Mouse (Mus musculus) testis, adult 2 months (tissue): ENCODE measurements at regions not wholly inside any gene's neighbourhood (a gene's known extent, or its start where the extent isn't known, plus 50 kb on each side); places are given as distances from the start of the nearest gene placed in this dataset.
"Not testable (repeated sequence)": the region's sequence is repeated elsewhere in the genome, so short reads cannot be mapped to it uniquely, and the experiment has no call there.

Experiments
- H3K27ac ChIP-seq: fragments of 200-500 bp; 2 replicates; pipeline ENCODE4 v1.5.1; 2012; ENCODE audit warnings: low read depth, low read length; ENCODE audit not compliant: control insufficient read depth, insufficient read depth
- H3K27me3 ChIP-seq: fragments of 200-500 bp; 2 replicates; pipeline ENCODE4 v1.6.1; 2012; ENCODE audit warnings: mild to moderate bottlenecking, low read length, moderate library complexity; ENCODE audit not compliant: control insufficient read depth, insufficient read depth
- H3K36me3 ChIP-seq: fragments of 200-500 bp; 2 replicates; pipeline ENCODE4 v1.6.1; 2012; ENCODE audit warnings: mild to moderate bottlenecking, low read length; ENCODE audit not compliant: control insufficient read depth, insufficient read depth
- H3K4me1 ChIP-seq: fragments of 200-500 bp; 2 replicates; pipeline ENCODE4 v1.6.1; 2012; ENCODE audit warnings: low read length; ENCODE audit not compliant: control insufficient read depth, insufficient read depth
- H3K4me3 ChIP-seq: fragments of 200-500 bp; 2 replicates; pipeline ENCODE4 v1.5.1; 2012; ENCODE audit warnings: low read depth, mild to moderate bottlenecking, low read length, moderate library complexity, mixed read lengths; ENCODE audit not compliant: control insufficient read depth
- CTCF ChIP-seq: fragments of 200-500 bp; IDR thresholded peaks from 2 replicates; pipeline ENCODE4 v1.5.1; 2012; ENCODE audit warnings: low read depth, mild to moderate bottlenecking, inconsistent platforms, low read length, moderate library complexity; ENCODE audit not compliant: control insufficient read depth, insufficient read depth, insufficient replicate concordance
- POLR2A ChIP-seq: fragments of 200-500 bp; IDR thresholded peaks from 2 replicates; pipeline ENCODE4 v1.6.1; 2012; ENCODE audit warnings: low read depth, mild to moderate bottlenecking, inconsistent platforms, low read length, moderate library complexity; ENCODE audit not compliant: control insufficient read depth

GRCm38 (mm10) chr7:92984701-92985682, 94.7 kb upstream of the Fam181b start:
- Histone ChIP-seq H3K27me3 (no peaks in the 10 kb centered on the region), H3K4me1 (no peaks in the 10 kb centered on the region), H3K4me3 (no peak overlapping the region), H3K36me3 (no peaks in the 10 kb centered on the region), H3K27ac (no peak overlapping the region)
- TF ChIP-seq CTCF (no peak), POLR2A (no peak)

- no peak overlapping the region for H3K27ac ChIP-seq
- H3K36me3 ChIP-seq: no peaks in the 10 kb centered on the region
- TF ChIP-seq POLR2A (no peak), CTCF (no peak)
- no peak overlapping the region for H3K4me3 ChIP-seq
- H3K4me1 ChIP-seq: no peaks in the 10 kb centered on the region
- no peaks in the 10 kb centered on the region for H3K27me3 ChIP-seq
Measured at GRCm38 (mm10) chr7:92985683-92986070, 94.0 kb upstream of the Fam181b start.

- no peak overlapping the region for H3K4me3 ChIP-seq
Measured at GRCm38 (mm10) chr7:92998886-92999285, 80.8 kb upstream of the Fam181b start.

GRCm38 (mm10) chr7:93006694-93007231, 72.9 kb upstream of the Fam181b start:
- not testable (repeated sequence) for H3K27me3 ChIP-seq, H3K4me1 ChIP-seq, H3K4me3 ChIP-seq, H3K36me3 ChIP-seq
- H3K27ac ChIP-seq: peak overlapping the region; percentile 36

More at GRCm38 (mm10) chr7:92998886-92999285, 80.8 kb upstream of the Fam181b start:
- Histone ChIP-seq H3K27me3 (no peaks in the 10 kb centered on the region), H3K4me1 (no peaks in the 10 kb centered on the region), H3K36me3 (no peaks in the 10 kb centered on the region), H3K27ac (no peak overlapping the region)
- TF ChIP-seq POLR2A (no peak), CTCF (no peak)

GRCm38 (mm10) chr7:93007721-93008120, 71.9 kb upstream of the Fam181b start:
- Histone ChIP-seq H3K36me3 (no peaks in the 10 kb centered on the region), H3K27ac (no peak overlapping the region), H3K4me1 (no peaks in the 10 kb centered on the region), H3K4me3 (no peak overlapping the region), H3K27me3 (no peaks in the 10 kb centered on the region)
- TF ChIP-seq POLR2A: no peak
- TF ChIP-seq CTCF: no peak

GRCm38 (mm10) chr7:93019390-93019789, 60.3 kb upstream of the Fam181b start:
- Histone ChIP-seq H3K36me3 (no peaks in the 10 kb centered on the region), H3K4me1 (no peaks in the 10 kb centered on the region), H3K27me3 (no peaks in the 10 kb centered on the region), H3K27ac (no peak overlapping the region), H3K4me3 (no peak overlapping the region)
- no peak for TF ChIP-seq CTCF
- TF ChIP-seq POLR2A: no peak

- Histone ChIP-seq H3K27me3 (no peaks in the 10 kb centered on the region), H3K4me1 (no peaks in the 10 kb centered on the region), H3K4me3 (no peak overlapping the region), H3K36me3 (no peaks in the 10 kb centered on the region), H3K27ac (no peak overlapping the region)
- TF ChIP-seq POLR2A (no peak), CTCF (no peak)
Measured at GRCm38 (mm10) chr7:93023489-93024130, 56.1 kb upstream of the Fam181b start.
